In the genomic region with DNA sequence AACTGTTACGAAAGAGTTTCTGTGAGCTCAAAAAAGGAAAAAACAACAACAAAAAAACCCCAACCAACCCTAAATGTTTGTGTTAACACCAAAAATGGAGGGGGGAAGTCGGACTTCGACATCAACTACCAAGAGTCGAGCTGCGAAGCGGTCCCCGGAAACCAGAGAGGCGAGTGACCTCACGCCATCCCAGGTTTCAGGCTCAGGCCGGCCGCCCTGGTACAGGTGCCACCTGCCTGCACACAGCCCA, we compare ENCODE assay signal across 8 mouse cellular contexts. TPM values are rescaled to one million over a fixed set of nuclear protein-coding genes. Genes with fewer than 3 reads are reported as not detected.
A peak's percentile ranks its signal among the peaks of the same experiment; 100 is the strongest.
DNase-seq lines count a peak whose midpoint lies in the region; ATAC-seq and TF ChIP-seq lines count a peak whose summit lies in the region.

No protein-coding gene starts in this region.

- peak overlapping the region; percentile 81 for H3K4me2 ChIP-seq in heart, embryonic 15.5 days
- H3K4me2 ChIP-seq in midbrain, embryonic 11.5 days: peak overlapping the region; percentile 93

- H3K9me3 ChIP-seq in heart, embryonic 15.5 days (replicated peaks): no peaks in the 10 kb centered on the region
- no peaks in the 10 kb centered on the region for H3K9me3 ChIP-seq in ES-E14 (ENCODE audit: control insufficient read depth, insufficient read depth, low read depth, low read length)
- H3K9me3 ChIP-seq in hindbrain, embryonic 10.5 days: no peaks in the 10 kb centered on the region
- H3K9me3 ChIP-seq in midbrain, embryonic 11.5 days (ENCODE audit: control insufficient read depth, low read length): no peaks in the 10 kb centered on the region

- peaks cover 34% of the 10 kb centered on the region for H3K4me1 ChIP-seq in heart, embryonic 15.5 days (replicated peaks)
- peaks cover 2 to 16% of the 10 kb centered on the region in 2 experiments; a peak in 2 of 4 replicates for H3K4me1 ChIP-seq in ES-E14 (ENCODE audit: control insufficient read depth in 2 of 2, insufficient read depth in 2 of 2, low read length in 2 of 2, poor library complexity in 1 of 2)
- peaks cover 45% of the 10 kb centered on the region for H3K4me1 ChIP-seq in hindbrain, embryonic 10.5 days (replicated peaks)
- H3K4me1 ChIP-seq in midbrain, embryonic 11.5 days (ENCODE audit: control insufficient read depth, insufficient read depth, low read length): peaks cover 23% of the 10 kb centered on the region

- peak overlapping the region; percentile 87 for H3K9ac ChIP-seq in heart, embryonic 15.5 days
- peak overlapping the region; percentile 79 for H3K9ac ChIP-seq in ES-E14 (ENCODE audit: insufficient read depth, low read depth, low read length, poor library complexity, severe bottlenecking)
- H3K9ac ChIP-seq in midbrain, embryonic 11.5 days (ENCODE audit: low read length): peak overlapping the region; percentile 96

- in situ Hi-C loops in ES-E14 (cut with MboI; ENCODE audit: low sequenced_read_pairs in 2 of 2, unreplicated experiment in 2 of 2): no loop called here

- H3K36me3 ChIP-seq in heart, embryonic 15.5 days: no peaks in the 10 kb centered on the region
- peaks cover 6% of the 10 kb centered on the region; the same call in 1 of the 2 replicates for H3K36me3 ChIP-seq in ES-E14 (ENCODE audit: control insufficient read depth, insufficient read depth, low read length, poor library complexity, severe bottlenecking)
- no peaks in the 10 kb centered on the region for H3K36me3 ChIP-seq in hindbrain, embryonic 10.5 days
- no peaks in the 10 kb centered on the region for H3K36me3 ChIP-seq in midbrain, embryonic 11.5 days (ENCODE audit: control insufficient read depth, insufficient read depth, low read length)

- DNase-seq in heart, adult 18-20 months: no peak
- DNase-seq in ES-E14 (ENCODE audit: low read depth, low spot score): no peak
- DNase-seq in hindbrain, embryonic 10.5 days (ENCODE audit: low spot score): no peak
- DNase-seq in midbrain, embryonic 11.5 days (ENCODE audit: low spot score, missing footprints): no peak
- no peak for DNase-seq in layer of hippocampus, postnatal 25 days (ENCODE audit: extremely low spot score in 1 of 2, low spot score in 1 of 2)
- DNase-seq in spleen, postnatal 10 days (ENCODE audit: low spot score in 2 of 2): no peak

- 2% methylated on average over 11 of the region's 11 CpGs for WGBS in heart, embryonic 15.5 days
- WGBS in hindbrain, embryonic 10.5 days: under 1% methylated on average over 11 of the region's 11 CpGs
- under 1% methylated on average over 11 of the region's 11 CpGs for WGBS in midbrain, embryonic 11.5 days

- ATAC-seq in heart, embryonic 15.5 days (replicated peaks; ENCODE audit: insufficient number of reproducible peaks, insufficient read depth, low FRiP score, low read depth): no peak
- ATAC-seq in midbrain, embryonic 11.5 days (ENCODE audit: low FRiP score): no peak
- ATAC-seq in monocyte, adult 5-6 weeks (replicated peaks; ENCODE audit: insufficient number of reproducible peaks, low FRiP score, low TSS enrichment, poor library complexity, severe bottlenecking): no peak

- H3K27ac ChIP-seq in heart, embryonic 15.5 days: peak overlapping the region; percentile 96
- peak overlapping the region; percentile 85 for H3K27ac ChIP-seq in ES-E14 (ENCODE audit: insufficient read depth, low read depth, low read length, poor library complexity, severe bottlenecking)
- H3K27ac ChIP-seq in hindbrain, embryonic 10.5 days: peak overlapping the region; percentile 99
- peak overlapping the region; percentile 87; the same call in 1 of the 2 replicates for H3K27ac ChIP-seq in midbrain, embryonic 11.5 days (ENCODE audit: low read depth, low read length)

- no peaks in the 10 kb centered on the region for H3K27me3 ChIP-seq in heart, embryonic 15.5 days
- H3K27me3 ChIP-seq in hindbrain, embryonic 10.5 days (ENCODE audit: insufficient read depth, poor library complexity, severe bottlenecking): peaks cover 18% of the 10 kb centered on the region; the same call in 1 of the 2 replicates
- no peaks in the 10 kb centered on the region for H3K27me3 ChIP-seq in midbrain, embryonic 11.5 days (ENCODE audit: control insufficient read depth, insufficient read depth, low read length)

- H3K4me3 ChIP-seq in heart, embryonic 15.5 days: peak overlapping the region; percentile 89
- H3K4me3 ChIP-seq in ES-E14 (ENCODE audit: insufficient read depth in 1 of 2, low read depth in 1 of 2, low read length in 2 of 2, poor library complexity in 1 of 2, severe bottlenecking in 1 of 2): peak overlapping the region; percentile 83 to 94
- peak overlapping the region; percentile 97 for H3K4me3 ChIP-seq in hindbrain, embryonic 10.5 days
- H3K4me3 ChIP-seq in midbrain, embryonic 11.5 days (ENCODE audit: low read depth, low read length): peak overlapping the region; percentile 94

TF ChIP-seq in ES-E14, 5 proteins besides CTCF, POLR2A, EP300 and RAD21:
- no peak for TF ChIP-seq CHD2 (IDR thresholded peaks at IDR 0.05; ENCODE audit: low read depth, low read length)
- TF ChIP-seq ZC3H11A (IDR thresholded peaks at IDR 0.05; ENCODE audit: borderline replicate concordance, low read depth, low read length): no peak
- no peak for TF ChIP-seq ZNF384 (IDR thresholded peaks at IDR 0.05; ENCODE audit: low read depth, low read length)
- no peak for TF ChIP-seq HCFC1 (IDR thresholded peaks at IDR 0.05; ENCODE audit: borderline replicate concordance, insufficient read depth, low read length)
- no peak for TF ChIP-seq MAFK (IDR thresholded peaks at IDR 0.05; ENCODE audit: insufficient read depth, low read depth, low read length)
TF ChIP-seq in ES-E14: peak in this region for 0.

RNA-seq across cellular contexts. Expression of a gene that starts 1.8 kb away (rescaled TPM):
- polyA plus RNA-seq in heart, embryonic 15.5 days (2015; fragmentation: Nextera tagmentation; extraction: Ambion mirVana): 23.4 and 25.6 TPM in 2 replicates
- total RNA-seq in heart, adult 18-20 months (2021): 10 to 100 TPM; 42.9 to 59.3 TPM
- 25.8 and 29.4 TPM in 2 replicates for total RNA-seq in ES-E14 (2012; rRNA removed)
- polyA plus RNA-seq in hindbrain, embryonic 10.5 days (2016; fragmentation: Nextera tagmentation; extraction: Ambion mirVana): 31.7 and 33.4 TPM in 2 replicates
- polyA plus RNA-seq in midbrain, embryonic 11.5 days (2014; fragmentation: Nextera tagmentation; extraction: Ambion mirVana): 31.5 and 32.0 TPM in 2 replicates
- total RNA-seq in layer of hippocampus, postnatal 25 days (2021): 100 to 1,000 TPM; 204 to 216 TPM
- 106 to 183 TPM (median 115 TPM) in 3 replicates for total RNA-seq in monocyte, adult 5-6 weeks (2017)

RNA-seq across cellular contexts. Expression of a gene that starts 20.3 kb away (rescaled TPM):
- 0.14 and 0.20 TPM in 2 replicates for polyA plus RNA-seq in heart, embryonic 15.5 days (2015; fragmentation: Nextera tagmentation; extraction: Ambion mirVana)
- total RNA-seq in heart, adult 18-20 months (2021): not detected
- total RNA-seq in ES-E14 (2012; rRNA removed): 0.21 TPM in 1 of 2 replicates, not detected in the other
- polyA plus RNA-seq in hindbrain, embryonic 10.5 days (2016; fragmentation: Nextera tagmentation; extraction: Ambion mirVana): not detected in 2 replicates
- polyA plus RNA-seq in midbrain, embryonic 11.5 days (2014; fragmentation: Nextera tagmentation; extraction: Ambion mirVana): 0.14 TPM in 1 of 2 replicates, not detected in the other
- not detected for total RNA-seq in layer of hippocampus, postnatal 25 days (2021)
- 0.58 TPM in 1 of 3 replicates, not detected in the others for total RNA-seq in monocyte, adult 5-6 weeks (2017)
